Mouse (Mus musculus) cortical plate, adult 2 months (tissue): ENCODE results near the gene Grik4.

Source experiments
- CTCF ChIP-seq: fragments of 200-500 bp; IDR thresholded peaks from 2 replicates; pipeline ENCODE4 v1.5.1; 2011; ENCODE audit warnings: mild to moderate bottlenecking, control low read depth, low read length; ENCODE audit not compliant: insufficient read depth; ENCODE audit errors: extremely low read depth
- POLR2A ChIP-seq: fragments of 200-500 bp; IDR thresholded peaks from 2 replicates; pipeline ENCODE4 v1.6.1; 2011; ENCODE audit warnings: mild to moderate bottlenecking, low read length, control low read depth; ENCODE audit not compliant: insufficient read depth; ENCODE audit errors: extremely low read depth

- TF ChIP-seq CTCF (no peak), POLR2A (no peak)
Observed at GRCm38 (mm10) chr9:42861711-42862110, 82.6 kb downstream of the Grik4 start.
